Mouse (Mus musculus) kidney, postnatal 0 days (tissue): ENCODE data around the gene Ankrd60. TPM values are rescaled to one million over a fixed set of nuclear protein-coding genes. Genes with fewer than 3 reads are reported as not detected.

Experiments
- ATAC-seq: fragments of 200-750 bp; cut with Nextera tagmentation; replicated peaks from 2 replicates; pipeline ENCODE4 v1.8.0; 2017; ENCODE audit warnings: low read depth, moderate number of reproducible peaks, moderate TSS enrichment, moderate library complexity; ENCODE audit not compliant: low FRiP score
- DNase-seq: peaks from one replicate; pipeline ENCODE4 v3.0.0-alpha.2; 2016; ENCODE audit warnings: low spot score
- H3K27ac ChIP-seq: fragments of 300-500 bp; sonication (generic); 2 replicates; pipeline ENCODE4 v1.5.1; 2014; ENCODE audit warnings: mild to moderate bottlenecking
- H3K27me3 ChIP-seq: fragments of 300-500 bp; sonication (generic); 2 replicates; pipeline ENCODE4 v1.6.1; 2014; ENCODE audit warnings: low read length, mixed read lengths; ENCODE audit not compliant: insufficient read depth
- H3K36me3 ChIP-seq: fragments of 300-500 bp; sonication (generic); 2 replicates; pipeline ENCODE4 v1.6.1; 2014; ENCODE audit warnings: low read length, mixed read lengths; ENCODE audit not compliant: insufficient read depth
- H3K4me1 ChIP-seq: fragments of 300-500 bp; sonication (generic); replicated peaks from 2 replicates; pipeline ENCODE4 v1.6.1; 2014; ENCODE audit warnings: antibody characterized with exemption, low read length, mixed read lengths; ENCODE audit not compliant: insufficient read depth
- H3K4me2 ChIP-seq: fragments of 300-500 bp; sonication (generic); 2 replicates; pipeline ENCODE4 v1.6.1; 2014; ENCODE audit warnings: mild to moderate bottlenecking, low read length, moderate library complexity, mixed read lengths
- H3K4me3 ChIP-seq: fragments of 300-500 bp; sonication (generic); replicated peaks from 2 replicates; pipeline ENCODE4 v1.5.1; 2014; ENCODE audit warnings: low read depth, low read length
- H3K9ac ChIP-seq: fragments of 300-500 bp; sonication (generic); 2 replicates; pipeline ENCODE4 v1.6.1; 2014; ENCODE audit warnings: low read depth, low read length
- H3K9me3 ChIP-seq: fragments of 300-500 bp; sonication (generic); replicated peaks from 2 replicates; pipeline ENCODE4 v1.6.1; 2016; ENCODE audit warnings: low read length, inconsistent platforms, mixed read lengths
- CTCF ChIP-seq: IDR thresholded peaks from 2 replicates; pipeline ENCODE4 v1.5.1; 2016; ENCODE audit warnings: antibody characterized with exemption, low read depth, mild to moderate bottlenecking, moderate library complexity
- WGBS: fragments of 180-500 bp; shearing (Covaris S2); extraction: QIAGEN DNeasy Blood & Tissue Kit; methylation state at CpG from one replicate; pipeline ENCODE4 v1.1.7; 2014; 5-methylcytosine and 5-hydroxymethylcytosine counted together
- polyA plus RNA-seq: library from polyadenylated mRNA; unstranded; fragments of >200 nt; fragmentation: Nextera tagmentation; extraction: Ambion mirVana; gene quantifications from 2 replicates; pipeline ENCODE4 v1.2.1, GENCODE M21; 2015

The Ankrd60 gene
- polyA plus RNA-seq, 1 experiment from 2014 or later, result not detected

GRCm38 (mm10) chr2:173616156-173616555 lies 38.0 kb upstream of the Ankrd60 start:
- Histone ChIP-seq H3K36me3 (no peaks in the 10 kb centered on the region), H3K27ac (no peak overlapping the region), H3K4me2 (no peak overlapping the region), H3K4me1 (no peaks in the 10 kb centered on the region), H3K9me3 (no peaks in the 10 kb centered on the region), H3K9ac (no peak overlapping the region), H3K4me3 (no peak overlapping the region), H3K27me3 (no peaks in the 10 kb centered on the region)
- ATAC-seq (no peak), DNase-seq (no peak)
- WGBS, result 73% methylated on average over 7 of the region's 7 CpGs
- TF ChIP-seq CTCF, result no peak

- DNase-seq, result peak; percentile 63
- Histone ChIP-seq H3K4me2 (no peak overlapping the region), H3K9me3 (no peaks in the 10 kb centered on the region), H3K27me3 (no peaks in the 10 kb centered on the region), H3K27ac (no peak overlapping the region), H3K36me3 (no peaks in the 10 kb centered on the region), H3K4me1 (no peaks in the 10 kb centered on the region), H3K9ac (no peak overlapping the region), H3K4me3 (no peak overlapping the region)
- ATAC-seq, result no peak
- TF ChIP-seq CTCF, result no peak
- WGBS, result 64% methylated on average over 11 of the region's 11 CpGs
Measured at GRCm38 (mm10) chr2:173615378-173616081, 37.4 kb upstream of the Ankrd60 start.

- no peaks in the 10 kb centered on the region for H3K4me1 ChIP-seq
- 0 out of 2 replicates have a peak, but pooled peaks cover 12% of the 10 kb centered on the region for H3K36me3 ChIP-seq
- TF ChIP-seq CTCF, result no peak
- no peaks in the 10 kb centered on the region for H3K27me3 ChIP-seq
- no peak overlapping the region for H3K4me2 ChIP-seq
- no peak overlapping the region for H3K4me3 ChIP-seq
- H3K27ac ChIP-seq, result no peak overlapping the region
- DNase-seq (no peak), ATAC-seq (no peak)
- H3K9ac ChIP-seq, result no peak overlapping the region
- no peaks in the 10 kb centered on the region for H3K9me3 ChIP-seq
- WGBS, result 76% methylated on average over 10 of the region's 10 CpGs
Measured at GRCm38 (mm10) chr2:173608020-173608958, 30.1 kb upstream of the Ankrd60 start.

- 86% methylated on average over 9 of the region's 9 CpGs for WGBS
- no peaks in the 10 kb centered on the region for H3K4me1 ChIP-seq
- no peak for TF ChIP-seq CTCF
- no peak overlapping the region for H3K4me2 ChIP-seq
- H3K36me3 ChIP-seq, result 0 out of 2 replicates have a peak, but pooled peaks cover 15% of the 10 kb centered on the region
- no peaks in the 10 kb centered on the region for H3K27me3 ChIP-seq
- no peak overlapping the region for H3K27ac ChIP-seq
- peaks cover 4% of the 10 kb centered on the region; the same call in 1 of the 2 replicates for H3K9me3 ChIP-seq
- H3K4me3 ChIP-seq, result no peak overlapping the region
- no peak overlapping the region for H3K9ac ChIP-seq
- DNase-seq, result no peak
- no peak for ATAC-seq
Measured at GRCm38 (mm10) chr2:173606415-173606804, 28.2 kb upstream of the Ankrd60 start.

GRCm38 (mm10) chr2:173605713-173606414 lies 27.7 kb upstream of the Ankrd60 start:
- no peaks in the 10 kb centered on the region for H3K4me1 ChIP-seq
- TF ChIP-seq CTCF, result no peak
- H3K27me3 ChIP-seq, result no peaks in the 10 kb centered on the region
- H3K4me2 ChIP-seq, result no peak overlapping the region
- H3K27ac ChIP-seq, result no peak overlapping the region
- WGBS, result 66% methylated on average over 12 of the region's 12 CpGs
- DNase-seq (no peak), ATAC-seq (no peak)
- H3K9me3 ChIP-seq, result peaks cover 4% of the 10 kb centered on the region; the same call in 1 of the 2 replicates
- no peak overlapping the region for H3K9ac ChIP-seq
- no peak overlapping the region for H3K4me3 ChIP-seq
- H3K36me3 ChIP-seq, result 0 out of 2 replicates have a peak, but pooled peaks cover 15% of the 10 kb centered on the region

GRCm38 (mm10) chr2:173601861-173602260 lies 23.7 kb upstream of the Ankrd60 start:
- no peak overlapping the region for H3K27ac ChIP-seq
- H3K36me3 ChIP-seq, result 0 out of 2 replicates have a peak, but pooled peaks cover 16% of the 10 kb centered on the region
- H3K9ac ChIP-seq, result no peak overlapping the region
- no peak for TF ChIP-seq CTCF
- ATAC-seq (no peak), DNase-seq (no peak)
- no peak overlapping the region for H3K4me2 ChIP-seq
- H3K4me1 ChIP-seq, result no peaks in the 10 kb centered on the region
- H3K9me3 ChIP-seq, result peaks cover 4% of the 10 kb centered on the region; the same call in 1 of the 2 replicates
- H3K4me3 ChIP-seq, result no peak overlapping the region
- H3K27me3 ChIP-seq, result no peaks in the 10 kb centered on the region
- 97% methylated on average over 1 of the region's 1 CpGs for WGBS
